Mouse (Mus musculus): Measurements from ENCODE around the gene Lingo2. TPM values are rescaled to one million over a fixed set of nuclear protein-coding genes. Genes with fewer than 3 reads are reported as not detected.
A peak's percentile ranks its signal among the peaks of the same experiment; 100 is the strongest.

The Lingo2 gene
- total RNA-seq, 1 experiment: 0.09 TPM

DNA sequence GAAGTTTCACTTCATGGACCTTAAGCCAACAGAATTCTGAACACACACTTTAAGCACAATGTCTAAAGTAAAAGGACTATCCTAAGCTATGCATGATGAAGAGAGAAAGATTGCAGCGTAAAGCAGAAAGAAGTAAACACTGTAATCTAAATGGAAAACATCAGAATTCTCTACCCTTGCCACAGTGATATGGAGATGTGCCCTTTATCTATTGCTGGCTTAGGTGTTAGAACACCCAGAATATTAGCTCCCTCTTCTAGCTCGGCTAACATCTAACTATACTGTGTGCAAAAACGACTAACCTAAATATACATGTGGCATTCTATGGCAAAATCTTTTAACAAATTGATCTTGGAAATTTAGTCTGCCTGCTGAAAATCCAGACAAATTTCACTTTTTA, 252.7 kb downstream of the Lingo2 start:
- Histone ChIP-seq H3K9me3 (ENCODE audit: control insufficient read depth, insufficient read depth, low read depth, low read length) (no peaks in the 10 kb centered on the region), H3K4me1 (ENCODE audit: control insufficient read depth in 2 of 2, insufficient read depth in 2 of 2, low read length in 2 of 2, poor library complexity in 1 of 2) (no peaks in the 10 kb centered on the region), H3K36me3 (ENCODE audit: control insufficient read depth, insufficient read depth, low read length, poor library complexity, severe bottlenecking) (no peaks in the 10 kb centered on the region), H3K9ac (ENCODE audit: insufficient read depth, low read depth, low read length, poor library complexity, severe bottlenecking) (no peak overlapping the region), H3K27ac (ENCODE audit: insufficient read depth, low read depth, low read length, poor library complexity, severe bottlenecking) (no peak overlapping the region), H3K4me3 (ENCODE audit: insufficient read depth in 1 of 2, low read depth in 1 of 2, low read length in 2 of 2, poor library complexity in 1 of 2, severe bottlenecking in 1 of 2) (no peak overlapping the region)
- TF ChIP-seq MAFK (IDR thresholded peaks at IDR 0.05; ENCODE audit: insufficient read depth, low read depth, low read length) (no peak), CHD2 (IDR thresholded peaks at IDR 0.05; ENCODE audit: low read depth, low read length) (no peak), ZNF384 (IDR thresholded peaks at IDR 0.05; ENCODE audit: low read depth, low read length) (no peak), ZC3H11A (IDR thresholded peaks at IDR 0.05; ENCODE audit: borderline replicate concordance, low read depth, low read length) (no peak), HCFC1 (IDR thresholded peaks at IDR 0.05; ENCODE audit: borderline replicate concordance, insufficient read depth, low read length) (no peak)
- no peak for DNase-seq (ENCODE audit: low read depth, low spot score)
- in situ Hi-C loops (cut with MboI; ENCODE audit: low sequenced_read_pairs in 2 of 2, unreplicated experiment in 2 of 2): no loop called here

DNA sequence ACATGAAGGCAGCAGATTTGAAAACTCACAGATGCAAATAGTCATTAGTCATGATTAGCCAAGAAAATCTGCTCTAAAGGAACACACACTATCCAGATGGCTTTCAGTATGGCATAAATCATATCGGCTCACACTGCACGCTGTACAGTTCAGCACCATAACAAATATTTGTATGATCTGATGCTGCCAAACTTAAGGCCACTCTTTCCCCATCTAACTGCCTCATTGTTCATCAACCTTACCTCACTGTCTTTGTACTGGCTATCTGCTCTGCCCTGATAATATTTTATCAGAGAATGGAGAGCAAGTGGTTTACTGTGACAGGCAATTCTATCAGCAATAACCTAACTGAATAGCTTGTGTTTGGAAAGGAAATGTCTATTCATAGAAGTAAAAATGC, 254.7 kb downstream of the Lingo2 start:
- Histone ChIP-seq H3K9ac (ENCODE audit: insufficient read depth, low read depth, low read length, poor library complexity, severe bottlenecking) (no peak overlapping the region), H3K4me1 (ENCODE audit: control insufficient read depth in 2 of 2, insufficient read depth in 2 of 2, low read length in 2 of 2, poor library complexity in 1 of 2) (no peaks in the 10 kb centered on the region), H3K9me3 (ENCODE audit: control insufficient read depth, insufficient read depth, low read depth, low read length) (no peaks in the 10 kb centered on the region), H3K36me3 (ENCODE audit: control insufficient read depth, insufficient read depth, low read length, poor library complexity, severe bottlenecking) (no peaks in the 10 kb centered on the region), H3K4me3 (ENCODE audit: insufficient read depth in 1 of 2, low read depth in 1 of 2, low read length in 2 of 2, poor library complexity in 1 of 2, severe bottlenecking in 1 of 2) (no peak overlapping the region), H3K27ac (ENCODE audit: insufficient read depth, low read depth, low read length, poor library complexity, severe bottlenecking) (no peak overlapping the region)
- no peak for TF ChIP-seq ZNF384 (IDR thresholded peaks at IDR 0.05; ENCODE audit: low read depth, low read length)
- no peak for TF ChIP-seq ZC3H11A (IDR thresholded peaks at IDR 0.05; ENCODE audit: borderline replicate concordance, low read depth, low read length)
- TF ChIP-seq CHD2 (IDR thresholded peaks at IDR 0.05; ENCODE audit: low read depth, low read length): no peak
- TF ChIP-seq HCFC1 (IDR thresholded peaks at IDR 0.05; ENCODE audit: borderline replicate concordance, insufficient read depth, low read length): no peak
- TF ChIP-seq MAFK (IDR thresholded peaks at IDR 0.05; ENCODE audit: insufficient read depth, low read depth, low read length): no peak
- in situ Hi-C loops (cut with MboI; ENCODE audit: low sequenced_read_pairs in 2 of 2, unreplicated experiment in 2 of 2): no loop called here
- DNase-seq (ENCODE audit: low read depth, low spot score): no peak

DNA sequence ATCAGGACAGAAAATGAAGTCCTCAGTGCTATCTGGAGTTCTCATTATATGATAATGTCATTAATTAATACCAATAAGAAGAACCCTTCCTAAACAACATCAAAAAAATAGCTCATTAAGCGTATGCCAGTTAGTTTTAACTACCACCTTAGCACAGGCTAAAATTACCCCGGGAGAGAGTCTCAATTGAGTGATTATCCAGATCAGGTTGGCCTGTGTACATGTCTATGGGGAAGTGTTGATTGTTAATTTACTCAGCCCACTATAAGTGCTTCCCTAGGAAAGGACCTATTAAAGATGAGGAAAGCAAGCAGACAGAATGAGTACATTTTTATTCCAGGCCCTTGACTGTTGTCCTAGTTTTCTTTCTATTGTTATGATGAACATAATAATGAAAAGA, 291.6 kb downstream of the Lingo2 start:
- H3K27ac ChIP-seq (ENCODE audit: insufficient read depth, low read depth, low read length, poor library complexity, severe bottlenecking): no peak overlapping the region
- H3K4me3 ChIP-seq (ENCODE audit: insufficient read depth in 1 of 2, low read depth in 1 of 2, low read length in 2 of 2, poor library complexity in 1 of 2, severe bottlenecking in 1 of 2): no peak overlapping the region
- H3K36me3 ChIP-seq (ENCODE audit: control insufficient read depth, insufficient read depth, low read length, poor library complexity, severe bottlenecking): no peaks in the 10 kb centered on the region
- no peaks in the 10 kb centered on the region for H3K9me3 ChIP-seq (ENCODE audit: control insufficient read depth, insufficient read depth, low read depth, low read length)
- H3K9ac ChIP-seq (ENCODE audit: insufficient read depth, low read depth, low read length, poor library complexity, severe bottlenecking): no peak overlapping the region
- no peak for DNase-seq (ENCODE audit: low read depth, low spot score)
- in situ Hi-C loops (cut with MboI; ENCODE audit: low sequenced_read_pairs in 2 of 2, unreplicated experiment in 2 of 2): no loop called here
- no peak for TF ChIP-seq HCFC1 (IDR thresholded peaks at IDR 0.05; ENCODE audit: borderline replicate concordance, insufficient read depth, low read length)
- no peak for TF ChIP-seq MAFK (IDR thresholded peaks at IDR 0.05; ENCODE audit: insufficient read depth, low read depth, low read length)
- TF ChIP-seq ZNF384 (IDR thresholded peaks at IDR 0.05; ENCODE audit: low read depth, low read length): no peak
- TF ChIP-seq ZC3H11A (IDR thresholded peaks at IDR 0.05; ENCODE audit: borderline replicate concordance, low read depth, low read length): no peak
- TF ChIP-seq CHD2 (IDR thresholded peaks at IDR 0.05; ENCODE audit: low read depth, low read length): no peak
- H3K4me1 ChIP-seq (ENCODE audit: control insufficient read depth in 2 of 2, insufficient read depth in 2 of 2, low read length in 2 of 2, poor library complexity in 1 of 2): no peaks in the 10 kb centered on the region

DNA sequence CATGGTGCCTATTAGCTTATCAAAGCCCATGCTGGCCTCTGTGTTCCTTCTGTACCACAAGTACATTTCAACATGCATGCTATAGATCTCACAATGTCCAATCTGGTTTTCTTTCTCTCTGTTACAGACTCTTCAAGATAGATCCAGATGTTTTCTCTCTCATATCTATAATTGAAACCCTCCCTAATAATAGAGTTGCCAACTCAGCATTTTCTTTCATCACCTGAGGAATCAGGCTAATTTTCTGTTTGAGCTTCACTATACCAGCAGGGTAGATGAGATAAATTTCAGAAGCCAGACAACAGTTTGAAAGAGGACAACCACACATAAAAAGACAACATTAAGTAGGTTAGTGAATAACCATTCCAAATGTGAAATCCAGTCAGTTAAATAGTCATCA, 303.8 kb downstream of the Lingo2 start:
- no peak for DNase-seq (ENCODE audit: low read depth, low spot score)
- Histone ChIP-seq H3K9me3 (ENCODE audit: control insufficient read depth, insufficient read depth, low read depth, low read length) (no peaks in the 10 kb centered on the region), H3K4me3 (ENCODE audit: insufficient read depth in 1 of 2, low read depth in 1 of 2, low read length in 2 of 2, poor library complexity in 1 of 2, severe bottlenecking in 1 of 2) (no peak overlapping the region), H3K9ac (ENCODE audit: insufficient read depth, low read depth, low read length, poor library complexity, severe bottlenecking) (no peak overlapping the region), H3K4me1 (ENCODE audit: control insufficient read depth in 2 of 2, insufficient read depth in 2 of 2, low read length in 2 of 2, poor library complexity in 1 of 2) (no peaks in the 10 kb centered on the region), H3K27ac (ENCODE audit: insufficient read depth, low read depth, low read length, poor library complexity, severe bottlenecking) (no peak overlapping the region), H3K36me3 (ENCODE audit: control insufficient read depth, insufficient read depth, low read length, poor library complexity, severe bottlenecking) (no peaks in the 10 kb centered on the region)
- in situ Hi-C loops (cut with MboI; ENCODE audit: low sequenced_read_pairs in 2 of 2, unreplicated experiment in 2 of 2): no loop called here
- TF ChIP-seq HCFC1 (IDR thresholded peaks at IDR 0.05; ENCODE audit: borderline replicate concordance, insufficient read depth, low read length): no peak
- TF ChIP-seq MAFK (IDR thresholded peaks at IDR 0.05; ENCODE audit: insufficient read depth, low read depth, low read length): peak; percentile 59; the same call in 1 of the 2 replicates

DNA sequence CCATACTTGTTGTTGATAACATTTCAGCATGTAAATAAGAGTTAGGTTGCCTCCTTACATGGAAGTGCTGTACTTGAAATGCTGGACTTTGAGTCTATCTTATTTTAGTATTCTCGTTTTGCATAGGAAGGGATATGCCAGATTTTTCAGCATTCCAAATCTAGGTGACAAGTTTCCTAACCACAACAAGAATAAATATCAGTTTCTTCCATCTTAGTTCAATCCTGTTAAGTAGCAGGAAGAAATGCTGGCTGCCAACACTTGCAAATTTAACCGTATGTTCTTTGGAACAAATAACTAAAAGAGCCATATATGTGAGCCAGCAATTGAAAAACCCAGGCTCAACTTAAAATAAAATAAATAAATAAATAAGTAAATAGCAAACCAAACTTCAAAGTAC, 315.9 kb downstream of the Lingo2 start:
- Histone ChIP-seq H3K4me3 (ENCODE audit: insufficient read depth in 1 of 2, low read depth in 1 of 2, low read length in 2 of 2, poor library complexity in 1 of 2, severe bottlenecking in 1 of 2) (no peak overlapping the region), H3K36me3 (ENCODE audit: control insufficient read depth, insufficient read depth, low read length, poor library complexity, severe bottlenecking) (no peaks in the 10 kb centered on the region), H3K9me3 (ENCODE audit: control insufficient read depth, insufficient read depth, low read depth, low read length) (no peaks in the 10 kb centered on the region), H3K4me1 (ENCODE audit: control insufficient read depth in 2 of 2, insufficient read depth in 2 of 2, low read length in 2 of 2, poor library complexity in 1 of 2) (no peaks in the 10 kb centered on the region), H3K27ac (ENCODE audit: insufficient read depth, low read depth, low read length, poor library complexity, severe bottlenecking) (no peak overlapping the region), H3K9ac (ENCODE audit: insufficient read depth, low read depth, low read length, poor library complexity, severe bottlenecking) (no peak overlapping the region)
- no peak for TF ChIP-seq CHD2 (IDR thresholded peaks at IDR 0.05; ENCODE audit: low read depth, low read length)
- no peak for TF ChIP-seq MAFK (IDR thresholded peaks at IDR 0.05; ENCODE audit: insufficient read depth, low read depth, low read length)
- TF ChIP-seq ZNF384 (IDR thresholded peaks at IDR 0.05; ENCODE audit: low read depth, low read length): no peak
- no peak for TF ChIP-seq ZC3H11A (IDR thresholded peaks at IDR 0.05; ENCODE audit: borderline replicate concordance, low read depth, low read length)
- TF ChIP-seq HCFC1 (IDR thresholded peaks at IDR 0.05; ENCODE audit: borderline replicate concordance, insufficient read depth, low read length): no peak
- DNase-seq (ENCODE audit: low read depth, low spot score): no peak
- in situ Hi-C loops (cut with MboI; ENCODE audit: low sequenced_read_pairs in 2 of 2, unreplicated experiment in 2 of 2): no loop called here

Data from ES-E14 (cell line).